Mouse (Mus musculus) lung, postnatal 0 days (tissue): ENCODE results near the gene Lmtk2. TPM values are rescaled to one million over a fixed set of nuclear protein-coding genes. Genes with fewer than 3 reads are reported as not detected.

Experiments used
- ATAC-seq: fragments of 200-750 bp; cut with Nextera tagmentation; 2 replicates; pipeline ENCODE4 v1.8.0; 2017; ENCODE audit warnings: moderate library complexity
- DNase-seq: peaks from one replicate; pipeline ENCODE4 v3.0.0-alpha.2; 2016; ENCODE audit warnings: low spot score
- H3K27ac ChIP-seq: fragments of 300-500 bp; sonication (generic); 2 replicates; pipeline ENCODE4 v1.5.1; 2014; ENCODE audit warnings: antibody characterized with exemption, mild to moderate bottlenecking, low read length, mixed read lengths
- H3K27me3 ChIP-seq: fragments of 300-500 bp; sonication (generic); replicated peaks from 2 replicates; pipeline ENCODE4 v1.6.1; 2014; ENCODE audit warnings: low read length, mixed read lengths; ENCODE audit not compliant: insufficient read depth
- H3K36me3 ChIP-seq: fragments of 300-500 bp; sonication (generic); 2 replicates; pipeline ENCODE4 v1.6.1; 2014; ENCODE audit warnings: low read length, mixed read lengths; ENCODE audit not compliant: insufficient read depth
- H3K4me1 ChIP-seq: fragments of 300-500 bp; sonication (generic); 2 replicates; pipeline ENCODE4 v1.6.1; 2014; ENCODE audit warnings: antibody characterized with exemption, low read depth, low read length, mixed read lengths; ENCODE audit not compliant: insufficient read depth
- H3K4me2 ChIP-seq: fragments of 300-500 bp; sonication (generic); replicated peaks from 2 replicates; pipeline ENCODE4 v1.6.1; 2014; ENCODE audit warnings: low read depth, mild to moderate bottlenecking, low read length, moderate library complexity, mixed read lengths
- H3K4me3 ChIP-seq: fragments of 300-500 bp; sonication (generic); 2 replicates; pipeline ENCODE4 v1.5.1; 2014; ENCODE audit warnings: low read depth, low read length
- H3K9ac ChIP-seq: fragments of 300-500 bp; sonication (generic); replicated peaks from 2 replicates; pipeline ENCODE4 v1.6.1; 2014; ENCODE audit warnings: low read depth, mild to moderate bottlenecking
- H3K9me3 ChIP-seq: fragments of 300-500 bp; sonication (generic); 2 replicates; pipeline ENCODE4 v1.6.1; 2016; ENCODE audit warnings: low read length, mixed read lengths
- CTCF ChIP-seq: IDR thresholded peaks from 2 replicates; pipeline ENCODE4 v1.5.1; 2016; ENCODE audit warnings: antibody characterized with exemption, mild to moderate bottlenecking
- EP300 ChIP-seq: IDR thresholded peaks from 2 replicates; pipeline ENCODE4 v1.6.1; 2016; ENCODE audit warnings: antibody characterized with exemption, mild to moderate bottlenecking, control low read depth
- WGBS: fragments of 180-500 bp; shearing (Covaris S2); extraction: QIAGEN DNeasy Blood & Tissue Kit; methylation state at CpG from one replicate; pipeline ENCODE4 v1.1.7; 2014; 5-methylcytosine and 5-hydroxymethylcytosine counted together
- polyA plus RNA-seq: library from polyadenylated mRNA; unstranded; fragments of >200 nt; fragmentation: Nextera tagmentation; extraction: Ambion mirVana; gene quantifications from 2 replicates; pipeline ENCODE4 v1.2.1, GENCODE M21; 2015

Gene Lmtk2
- polyA plus RNA-seq, 1 experiment from 2014 or later: 4.5 TPM

GRCm38 (mm10) chr5:144206069-144206468 is 105.8 kb downstream of the Lmtk2 start:
- no peak for DNase-seq
- Histone ChIP-seq H3K4me2 (no peak overlapping the region), H3K9ac (no peak overlapping the region), H3K27ac (no peak overlapping the region), H3K36me3 (peaks cover 45% of the 10 kb centered on the region), H3K27me3 (no peaks in the 10 kb centered on the region), H3K4me1 (no peaks in the 10 kb centered on the region), H3K4me3 (no peak overlapping the region), H3K9me3 (no peaks in the 10 kb centered on the region)
- ATAC-seq: no peak
- TF ChIP-seq CTCF: no peak
- no peak for TF ChIP-seq EP300
- WGBS: 96% methylated on average over 15 of the region's 15 CpGs

- TF ChIP-seq EP300 (no peak), CTCF (peak; percentile 90)
- no peaks in the 10 kb centered on the region for H3K27me3 ChIP-seq
- WGBS: 40% methylated on average over 11 of the region's 11 CpGs
- DNase-seq: peak; percentile 40
- H3K9me3 ChIP-seq: no peaks in the 10 kb centered on the region
- H3K36me3 ChIP-seq: peaks cover 49% of the 10 kb centered on the region
- H3K4me1 ChIP-seq: no peaks in the 10 kb centered on the region
- H3K4me3 ChIP-seq: no peak overlapping the region
- no peak overlapping the region for H3K4me2 ChIP-seq
- no peak overlapping the region for H3K9ac ChIP-seq
- ATAC-seq: no peak
- H3K27ac ChIP-seq: no peak overlapping the region
Observed at GRCm38 (mm10) chr5:144207478-144207877, 107.2 kb downstream of the Lmtk2 start.

DNA sequence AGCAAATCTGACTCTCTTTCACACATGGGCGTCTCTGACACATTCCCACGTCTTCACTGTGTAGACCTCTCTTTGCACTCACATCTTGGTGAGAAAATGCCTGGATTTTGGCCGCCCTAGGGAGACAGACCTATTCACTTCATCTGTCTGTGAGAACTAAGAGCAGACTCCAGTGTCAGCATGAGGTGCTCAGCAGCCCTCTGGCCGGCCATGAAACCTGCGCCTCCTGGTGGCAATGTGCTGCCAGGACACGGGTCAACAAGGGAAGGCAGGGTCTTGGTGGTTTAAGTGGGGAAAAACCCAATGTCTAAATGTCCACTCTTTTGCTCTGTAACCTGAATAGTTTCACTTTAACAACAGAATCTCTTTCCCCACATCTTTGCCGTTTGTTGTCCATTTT is 114.2 kb downstream of the Lmtk2 start:
- H3K9ac ChIP-seq: no peak overlapping the region
- no peak overlapping the region for H3K4me3 ChIP-seq
- H3K27me3 ChIP-seq: no peaks in the 10 kb centered on the region
- ATAC-seq (peak; percentile 49), DNase-seq (peak; percentile 52)
- H3K36me3 ChIP-seq: peaks cover 23% of the 10 kb centered on the region; the same call in 1 of the 2 replicates
- no peak overlapping the region for H3K4me2 ChIP-seq
- TF ChIP-seq CTCF (peak; percentile 95), EP300 (no peak)
- no peaks in the 10 kb centered on the region for H3K9me3 ChIP-seq
- WGBS: 34% methylated on average over 7 of the region's 7 CpGs
- no peak overlapping the region for H3K27ac ChIP-seq
- H3K4me1 ChIP-seq: no peaks in the 10 kb centered on the region; the same call in 1 of the 2 replicates

DNA sequence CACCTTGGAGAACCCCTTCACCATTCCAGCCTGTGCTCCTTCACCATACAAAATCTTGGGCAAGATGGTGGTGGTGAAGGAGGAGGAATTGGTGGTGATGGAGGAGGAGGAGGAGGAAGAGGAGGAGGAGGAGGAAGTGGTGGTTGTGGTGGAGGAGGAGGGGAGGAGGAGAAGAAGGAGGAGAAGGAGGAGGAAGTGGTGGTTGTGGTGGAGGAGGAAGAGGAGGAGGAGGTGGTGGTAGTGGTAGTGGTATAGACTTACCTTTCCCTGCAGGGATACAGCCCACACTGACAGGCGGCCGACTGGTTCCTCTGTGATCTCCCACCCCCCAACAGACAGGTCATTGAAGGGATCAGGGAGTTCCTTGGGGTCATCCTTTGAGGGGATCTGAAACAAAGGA is 115.8 kb downstream of the Lmtk2 start:
- no peak overlapping the region for H3K4me3 ChIP-seq
- 61% methylated on average over 2 of the region's 2 CpGs for WGBS
- no peaks in the 10 kb centered on the region for H3K27me3 ChIP-seq
- peaks cover 2% of the 10 kb centered on the region for H3K4me1 ChIP-seq
- no peaks in the 10 kb centered on the region for H3K9me3 ChIP-seq
- no peak overlapping the region for H3K9ac ChIP-seq
- H3K36me3 ChIP-seq: peaks cover 13% of the 10 kb centered on the region; the same call in 1 of the 2 replicates
- no peak overlapping the region for H3K4me2 ChIP-seq
- ATAC-seq: no peak
- TF ChIP-seq CTCF: no peak
- TF ChIP-seq EP300: no peak
- no peak for DNase-seq
- H3K27ac ChIP-seq: no peak overlapping the region

DNA sequence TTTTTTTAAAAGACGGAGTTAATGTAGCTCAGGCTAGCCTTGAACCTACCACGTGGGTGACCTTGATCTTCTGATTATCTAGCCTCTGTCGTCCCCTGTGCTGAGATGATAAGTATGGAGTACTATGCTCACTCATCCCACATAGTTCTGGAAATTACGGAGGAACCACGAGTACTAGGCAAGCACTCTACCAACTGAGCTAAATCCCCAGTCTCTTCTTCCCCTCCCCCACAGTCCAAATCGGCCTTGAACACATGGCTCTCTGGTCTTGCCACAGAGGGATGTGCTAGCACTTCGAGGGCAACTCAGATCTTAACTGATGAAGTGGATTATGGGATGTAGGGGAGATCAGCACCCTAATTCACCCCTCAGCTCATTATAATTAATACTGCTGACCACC is 117.8 kb downstream of the Lmtk2 start:
- H3K27ac ChIP-seq: no peak overlapping the region
- 89% methylated on average over 7 of the region's 7 CpGs for WGBS
- H3K27me3 ChIP-seq: no peaks in the 10 kb centered on the region
- no peak overlapping the region for H3K9ac ChIP-seq
- peaks cover 16% of the 10 kb centered on the region for H3K4me1 ChIP-seq
- ATAC-seq: no peak
- DNase-seq: no peak
- no peaks in the 10 kb centered on the region for H3K9me3 ChIP-seq
- TF ChIP-seq CTCF (no peak), EP300 (no peak)
- no peak overlapping the region for H3K4me3 ChIP-seq
- peaks cover 7% of the 10 kb centered on the region; the same call in 1 of the 2 replicates for H3K36me3 ChIP-seq
- H3K4me2 ChIP-seq: no peak overlapping the region

GRCm38 (mm10) chr5:144219306-144219705 is 119.1 kb downstream of the Lmtk2 start:
- H3K27ac ChIP-seq: peak overlapping the region; percentile 59; the same call in 1 of the 2 replicates
- H3K4me2 ChIP-seq: no peak overlapping the region
- peak; percentile 44 for DNase-seq
- WGBS: 49% methylated on average over 12 of the region's 12 CpGs
- no peaks in the 10 kb centered on the region for H3K9me3 ChIP-seq
- H3K27me3 ChIP-seq: no peaks in the 10 kb centered on the region
- TF ChIP-seq CTCF (no peak), EP300 (no peak)
- 0 out of 2 replicates have a peak, but pooled peaks cover 7% of the 10 kb centered on the region for H3K36me3 ChIP-seq
- ATAC-seq: no peak
- H3K9ac ChIP-seq: no peak overlapping the region
- H3K4me3 ChIP-seq: no peak overlapping the region
- peaks cover 16% of the 10 kb centered on the region for H3K4me1 ChIP-seq

GRCm38 (mm10) chr5:144219936-144220335 is 119.7 kb downstream of the Lmtk2 start:
- no peaks in the 10 kb centered on the region for H3K27me3 ChIP-seq
- ATAC-seq (no peak), DNase-seq (no peak)
- no peak overlapping the region for H3K27ac ChIP-seq
- H3K4me2 ChIP-seq: no peak overlapping the region
- TF ChIP-seq CTCF (no peak), EP300 (no peak)
- peaks cover 16% of the 10 kb centered on the region for H3K4me1 ChIP-seq
- 82% methylated on average over 5 of the region's 5 CpGs for WGBS
- no peaks in the 10 kb centered on the region for H3K9me3 ChIP-seq
- H3K9ac ChIP-seq: no peak overlapping the region
- 0 out of 2 replicates have a peak, but pooled peaks cover 7% of the 10 kb centered on the region for H3K36me3 ChIP-seq
- H3K4me3 ChIP-seq: no peak overlapping the region
